Mouse (Mus musculus) C2C12 (cell line): ENCODE data around the gene Fcnb.

Experiments used
- CEBPB ChIP-seq: IDR thresholded peaks from one replicate; pipeline ENCODE4 v1.6.1; 2011; ENCODE audit warnings: low read depth, mild to moderate bottlenecking, control low read depth, moderate library complexity
- CTCF ChIP-seq: IDR thresholded peaks from one replicate; pipeline ENCODE4 v1.5.1; 2011; ENCODE audit not compliant: control insufficient read depth, insufficient read depth, insufficient read length
- MAX ChIP-seq: IDR thresholded peaks from one replicate; pipeline ENCODE4 v1.6.1; 2011; ENCODE audit warnings: mild to moderate bottlenecking, control low read depth
- MYOD1 ChIP-seq: IDR thresholded peaks from one replicate; pipeline ENCODE4 v1.6.1; 2011; ENCODE audit warnings: low read depth; ENCODE audit not compliant: control insufficient read depth, insufficient read length
- MYOG ChIP-seq: IDR thresholded peaks from one replicate; pipeline ENCODE4 v1.6.1; 2011; ENCODE audit not compliant: control insufficient read depth, insufficient read length; ENCODE audit errors: extremely low read depth
- USF1 ChIP-seq: IDR thresholded peaks from one replicate; pipeline ENCODE4 v1.6.1; 2011; ENCODE audit warnings: low read depth, mild to moderate bottlenecking, control low read depth, moderate library complexity

GRCm38 (mm10) chr2:28126763-28127438, 42.2 kb upstream of the Fcnb start:
- TF ChIP-seq CTCF = no peak
- no peak for TF ChIP-seq MYOG
- no peak for TF ChIP-seq CEBPB
- no peak for TF ChIP-seq USF1
- TF ChIP-seq MYOD1 = no peak
- TF ChIP-seq MAX = no peak
